ENCODE assay signal across 8 mouse cellular contexts in genomic region chr1:111864063-111864778, GRCm38 (mm10). TPM values are rescaled to one million over a fixed set of nuclear protein-coding genes. Genes with fewer than 3 reads are reported as not detected.
A peak's percentile ranks its signal among the peaks of the same experiment; 100 is the strongest.
DNase-seq lines count a peak whose midpoint lies in the region; ATAC-seq lines count a peak whose summit lies in the region.

No protein-coding gene starts in this region.

- peak; percentile 42 to 50 for DNase-seq in urinary bladder, adult 18-20 months (ENCODE audit: low spot score in 2 of 2)
- no peak for DNase-seq in urinary bladder, postnatal 10 days (ENCODE audit: low spot score)
- peak; percentile 90 for DNase-seq in embryonic facial prominence, embryonic 11.5 days (ENCODE audit: low spot score)
- peak; percentile 96 for DNase-seq in heart, adult 11 months
- peak; percentile 68 for DNase-seq in kidney, adult 11 months
- peak; percentile 85 for DNase-seq in left cerebral cortex, postnatal 4 days
- peak; percentile 97 for DNase-seq in midbrain, embryonic 11.5 days (ENCODE audit: low spot score, missing footprints)
- DNase-seq in skeletal muscle tissue, adult 2 months (ENCODE audit: low read depth, low spot score): peak; percentile 44

- no peaks in the 10 kb centered on the region for H3K27me3 ChIP-seq in embryonic facial prominence, embryonic 11.5 days (ENCODE audit: control insufficient read depth, insufficient read depth, low read length)
- H3K27me3 ChIP-seq in midbrain, embryonic 11.5 days (ENCODE audit: control insufficient read depth, insufficient read depth, low read length): no peaks in the 10 kb centered on the region

- peak overlapping the region; percentile 87 for H3K27ac ChIP-seq in embryonic facial prominence, embryonic 11.5 days (replicated peaks; ENCODE audit: low read depth, low read length)
- peak overlapping the region; percentile 71 for H3K27ac ChIP-seq in midbrain, embryonic 11.5 days (ENCODE audit: low read depth, low read length)

- H3K36me3 ChIP-seq in embryonic facial prominence, embryonic 11.5 days (replicated peaks; ENCODE audit: control insufficient read depth, insufficient read depth, low read depth, low read length): no peaks in the 10 kb centered on the region
- no peaks in the 10 kb centered on the region for H3K36me3 ChIP-seq in midbrain, embryonic 11.5 days (ENCODE audit: control insufficient read depth, insufficient read depth, low read length)

- intact Hi-C loops in left cerebral cortex, postnatal 4 days (cut with DNase I): loop anchor here (1.0 kb wide), 1 partner anchor 515 kb away; no protein-coding TSS in a partner anchor

- H3K9ac ChIP-seq in embryonic facial prominence, embryonic 11.5 days (replicated peaks; ENCODE audit: low read length): peak overlapping the region; percentile 91
- peak overlapping the region; percentile 87 for H3K9ac ChIP-seq in midbrain, embryonic 11.5 days (ENCODE audit: low read length)

- no peaks in the 10 kb centered on the region for H3K4me1 ChIP-seq in embryonic facial prominence, embryonic 11.5 days (ENCODE audit: control insufficient read depth, insufficient read depth, low read length)
- H3K4me1 ChIP-seq in midbrain, embryonic 11.5 days (ENCODE audit: control insufficient read depth, insufficient read depth, low read length): no peaks in the 10 kb centered on the region

- ATAC-seq in embryonic facial prominence, embryonic 11.5 days (replicated peaks; ENCODE audit: insufficient number of reproducible peaks, low FRiP score, low TSS enrichment, low read depth): peak; percentile 87
- ATAC-seq in midbrain, embryonic 11.5 days (ENCODE audit: low FRiP score): peak; percentile 62

- no peaks in the 10 kb centered on the region for H3K9me3 ChIP-seq in embryonic facial prominence, embryonic 11.5 days (replicated peaks; ENCODE audit: control insufficient read depth, low read length)
- H3K9me3 ChIP-seq in midbrain, embryonic 11.5 days (ENCODE audit: control insufficient read depth, low read length): no peaks in the 10 kb centered on the region

- peak overlapping the region; percentile 67 for H3K4me2 ChIP-seq in embryonic facial prominence, embryonic 11.5 days (ENCODE audit: low read depth, low read length)
- H3K4me2 ChIP-seq in midbrain, embryonic 11.5 days: peak overlapping the region; percentile 71

- under 1% methylated on average over 41 of the region's 41 CpGs for WGBS in embryonic facial prominence, embryonic 11.5 days
- WGBS in midbrain, embryonic 11.5 days: under 1% methylated on average over 41 of the region's 41 CpGs

- peak overlapping the region; percentile 78 for H3K4me3 ChIP-seq in embryonic facial prominence, embryonic 11.5 days (ENCODE audit: low read depth, low read length)
- H3K4me3 ChIP-seq in midbrain, embryonic 11.5 days (ENCODE audit: low read depth, low read length): peak overlapping the region; percentile 76

RNA-seq across cellular contexts. Expression of gene Dsel, which starts 0.5 kb away (rescaled TPM):
- 16.6 and 17.5 TPM in 2 replicates for polyA plus RNA-seq in embryonic facial prominence, embryonic 11.5 days (2014; fragmentation: Nextera tagmentation; extraction: Ambion mirVana)
- total RNA-seq in left cerebral cortex, postnatal 4 days (2021): 10 to 100 TPM; 23.9 to 26.5 TPM
- polyA plus RNA-seq in midbrain, embryonic 11.5 days (2014; fragmentation: Nextera tagmentation; extraction: Ambion mirVana): 11.5 and 11.8 TPM in 2 replicates
